Mouse (Mus musculus): ENCODE data around the gene Ubald2. TPM values are rescaled to one million over a fixed set of nuclear protein-coding genes. Genes with fewer than 3 reads are reported as not detected.
"Not testable (repeated sequence)": the region's sequence is repeated elsewhere in the genome, so short reads cannot be mapped to it uniquely, and the experiment has no call there.

The Ubald2 gene
- polyA plus RNA-seq, 1 experiment from 2014 or later = 84.5 TPM

DNA sequence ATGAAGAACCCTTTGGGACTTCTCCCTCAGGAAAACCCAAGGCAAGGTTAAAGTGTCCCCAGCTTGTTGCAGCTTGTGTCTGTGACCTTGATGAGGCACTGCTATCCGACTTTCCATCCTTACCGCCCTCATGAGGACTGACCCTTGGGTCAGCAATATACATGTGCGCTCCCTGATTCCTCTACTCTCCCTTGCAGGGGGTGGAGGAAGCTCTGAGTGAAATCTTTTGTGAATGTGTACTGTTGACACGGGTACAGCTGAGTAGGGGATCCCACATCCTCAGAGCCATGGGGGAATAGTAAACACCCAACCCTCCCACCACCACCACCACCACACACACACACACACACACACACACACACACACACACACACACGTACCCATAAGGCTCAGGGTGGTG, 29.4 kb downstream of the Ubald2 start:
- H3K36me3 ChIP-seq = no peaks in the 10 kb centered on the region
- H3K4me3 ChIP-seq = no peak overlapping the region
- DNase-seq (ENCODE audit: low spot score) = no peak
- whole genome bisulfite sequencing = 61% methylated on average over 5 of the region's 5 CpGs
- H3K27me3 ChIP-seq (ENCODE audit: insufficient read depth, poor library complexity, severe bottlenecking) = no peaks in the 10 kb centered on the region
- peaks cover 15% of the 10 kb centered on the region for H3K4me1 ChIP-seq (replicated peaks)
- H3K9me3 ChIP-seq = no peaks in the 10 kb centered on the region
- peak overlapping the region; percentile 35; the same call in 1 of the 2 replicates for H3K27ac ChIP-seq

DNA sequence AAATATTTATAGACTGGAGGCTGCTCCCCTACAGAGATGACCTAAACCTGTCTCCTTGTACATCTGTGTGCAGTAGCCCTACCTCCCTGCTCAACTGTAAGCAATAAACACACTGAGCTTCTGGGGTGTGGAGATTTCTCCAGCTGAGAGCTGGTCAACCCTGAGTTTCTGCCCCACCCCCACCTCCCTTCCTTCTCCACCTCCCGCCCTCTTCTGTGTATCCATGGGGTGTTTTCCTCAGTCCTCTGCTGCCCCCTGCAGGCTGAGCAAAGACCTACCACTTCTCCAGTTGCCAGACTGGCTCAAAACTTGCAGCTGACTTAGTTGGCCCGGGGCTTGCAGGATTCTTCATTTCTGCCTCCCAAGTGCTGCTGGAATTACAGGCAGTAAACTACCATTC, 29.9 kb downstream of the Ubald2 start:
- peaks cover 15% of the 10 kb centered on the region for H3K4me1 ChIP-seq (replicated peaks)
- H3K36me3 ChIP-seq = no peaks in the 10 kb centered on the region
- 0 out of 2 replicates have a peak overlapping the region, but pooled peaks have one; percentile 35 for H3K27ac ChIP-seq
- H3K9me3 ChIP-seq = no peaks in the 10 kb centered on the region
- no peaks in the 10 kb centered on the region for H3K27me3 ChIP-seq (ENCODE audit: insufficient read depth, poor library complexity, severe bottlenecking)
- WGBS = 12% methylated on average over 2 of the region's 2 CpGs
- H3K4me3 ChIP-seq = no peak overlapping the region
- peak; percentile 86 for DNase-seq (ENCODE audit: low spot score)

DNA sequence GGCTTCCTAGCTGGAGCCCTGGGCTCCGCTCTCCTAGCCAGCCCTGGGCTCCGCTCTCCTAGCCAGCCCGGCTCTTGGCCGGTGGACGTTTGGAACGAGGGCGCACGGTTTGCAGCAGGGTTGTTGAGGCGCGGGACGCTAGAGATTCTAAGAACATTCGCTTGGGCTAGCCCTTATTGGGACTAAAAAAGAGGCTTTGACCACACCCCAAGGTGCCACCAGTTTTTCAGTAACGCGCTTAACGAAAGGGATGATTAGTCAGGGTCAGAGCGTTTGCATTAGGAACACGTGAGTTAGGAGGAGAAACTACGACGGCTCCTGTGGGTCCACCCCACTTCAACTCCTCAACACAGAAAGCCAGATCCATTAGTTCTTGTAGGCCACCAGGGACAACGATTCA, 32.2 kb downstream of the Ubald2 start, which contains the start of gene Qrich2:
TSS of gene Qrich2 (minus strand) at position 101 of the 400 bp plus-strand sequence.
- Histone ChIP-seq H3K36me3 (peaks cover 16% of the 10 kb centered on the region), H3K4me1 (replicated peaks) (peaks cover 10% of the 10 kb centered on the region), H3K9me3 (no peaks in the 10 kb centered on the region), H3K27ac (no peak within 1 kb of the TSS), H3K27me3 (ENCODE audit: insufficient read depth, poor library complexity, severe bottlenecking) (no peaks in the 10 kb centered on the region), H3K4me3 (no peak within 1 kb of the TSS)
- WGBS = 70% methylated on average over 20 of the region's 20 CpGs
- DNase-seq (ENCODE audit: low spot score) = no peak

DNA sequence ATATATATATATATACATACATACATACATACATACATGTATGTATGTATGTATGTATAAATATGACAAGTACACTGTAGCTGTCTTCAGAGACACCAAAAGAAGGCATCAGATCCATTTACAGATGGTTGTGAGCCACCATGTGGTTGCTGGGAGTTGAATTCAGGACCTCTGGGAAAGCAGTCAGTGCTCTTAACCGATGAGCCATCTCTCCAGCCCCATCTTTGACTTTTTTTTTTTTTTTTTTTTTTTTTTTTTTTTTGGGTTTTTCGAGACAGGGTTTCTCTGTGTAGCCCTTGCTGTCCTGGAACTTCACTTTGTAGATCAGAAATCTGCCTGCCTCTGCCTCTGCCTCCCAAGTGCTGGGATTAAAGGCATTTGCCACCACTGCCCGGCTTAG, 34.4 kb downstream of the Ubald2 start:
- 89% methylated on average over 3 of the region's 3 CpGs for WGBS
- H3K9me3 ChIP-seq; H3K27me3 ChIP-seq (ENCODE audit: insufficient read depth, poor library complexity, severe bottlenecking); H3K27ac ChIP-seq; DNase-seq (ENCODE audit: low spot score); H3K4me3 ChIP-seq; H3K4me1 ChIP-seq (replicated peaks): not testable (repeated sequence)
- peaks cover 38% of the 10 kb centered on the region for H3K36me3 ChIP-seq

DNA sequence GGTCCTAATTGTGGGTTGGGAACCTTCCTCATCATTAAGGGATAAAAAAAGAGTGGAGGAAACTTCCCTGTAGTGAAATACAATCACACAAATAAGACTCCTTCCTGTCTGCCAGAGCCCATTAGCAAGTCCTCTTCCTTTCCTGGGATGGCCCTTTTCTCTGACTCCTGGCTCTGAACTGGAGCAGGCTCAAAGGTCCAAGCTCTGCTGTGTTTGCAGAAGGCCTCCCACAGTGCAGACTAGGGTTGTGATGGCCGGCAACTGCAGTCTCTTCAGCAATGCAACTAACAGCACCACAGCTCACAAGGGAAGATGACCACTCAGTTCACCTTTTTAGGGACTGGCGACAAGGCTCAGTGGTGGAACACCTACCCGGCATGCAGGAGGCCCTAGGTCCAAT, 36.4 kb downstream of the Ubald2 start:
- DNase-seq (ENCODE audit: low spot score) = no peak
- no peak overlapping the region for H3K27ac ChIP-seq
- H3K9me3 ChIP-seq = no peaks in the 10 kb centered on the region
- no peaks in the 10 kb centered on the region for H3K27me3 ChIP-seq (ENCODE audit: insufficient read depth, poor library complexity, severe bottlenecking)
- no peaks in the 10 kb centered on the region for H3K4me1 ChIP-seq (replicated peaks)
- peaks cover 57% of the 10 kb centered on the region for H3K36me3 ChIP-seq
- H3K4me3 ChIP-seq = no peak overlapping the region
- WGBS = 85% methylated on average over 3 of the region's 3 CpGs

DNA sequence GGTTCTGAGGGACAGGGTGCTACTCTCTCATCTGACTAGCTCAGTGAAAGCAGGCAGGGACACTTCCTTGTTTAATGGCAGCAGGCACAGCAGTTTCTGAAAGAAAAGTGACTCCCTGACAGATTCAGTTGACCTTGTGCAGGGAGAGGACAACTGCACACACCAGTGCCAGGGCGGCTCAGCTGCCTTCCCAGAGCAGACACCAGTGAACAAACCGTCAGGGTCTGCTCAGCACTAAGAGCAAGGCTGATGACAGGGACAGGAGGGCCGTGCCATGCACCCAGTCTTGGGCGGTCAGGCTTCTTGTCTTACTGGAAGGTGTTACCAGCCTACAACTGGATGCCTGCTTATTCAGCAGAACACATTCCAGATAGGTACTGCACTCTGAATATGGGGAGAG, 37.0 kb downstream of the Ubald2 start:
- Histone ChIP-seq H3K9me3 (no peaks in the 10 kb centered on the region), H3K27ac (no peak overlapping the region), H3K27me3 (ENCODE audit: insufficient read depth, poor library complexity, severe bottlenecking) (no peaks in the 10 kb centered on the region), H3K4me1 (replicated peaks) (no peaks in the 10 kb centered on the region), H3K36me3 (peaks cover 64% of the 10 kb centered on the region), H3K4me3 (no peak overlapping the region)
- WGBS = 87% methylated on average over 4 of the region's 4 CpGs
- DNase-seq (ENCODE audit: low spot score) = no peak

DNA sequence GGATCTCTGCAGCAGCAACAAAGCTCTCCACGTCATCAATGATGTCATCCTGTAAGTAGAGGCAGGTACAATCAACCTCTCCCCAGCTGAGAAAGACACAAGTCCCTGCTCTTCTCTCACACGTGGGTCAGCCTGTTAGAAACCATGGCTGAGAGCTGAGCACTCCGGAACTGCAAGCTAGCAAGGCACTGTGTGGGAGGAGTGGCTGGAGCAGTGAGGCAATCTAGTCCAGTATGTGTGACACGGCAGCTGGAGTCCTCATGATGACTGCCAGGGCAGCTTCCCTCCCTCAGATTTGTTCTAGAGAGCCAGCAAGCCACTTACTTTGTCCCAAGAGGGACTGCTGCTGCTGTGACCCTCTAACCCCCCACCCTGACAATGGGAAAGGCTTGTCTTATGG, 38.4 kb downstream of the Ubald2 start:
- DNase-seq (ENCODE audit: low spot score) = no peak
- Histone ChIP-seq H3K9me3 (no peaks in the 10 kb centered on the region), H3K4me1 (replicated peaks) (peaks cover 7% of the 10 kb centered on the region; the same call in 1 of the 2 replicates), H3K27me3 (ENCODE audit: insufficient read depth, poor library complexity, severe bottlenecking) (no peaks in the 10 kb centered on the region), H3K36me3 (peaks cover 77% of the 10 kb centered on the region), H3K27ac (no peak overlapping the region), H3K4me3 (no peak overlapping the region)
- WGBS = 81% methylated on average over 4 of the region's 4 CpGs

DNA sequence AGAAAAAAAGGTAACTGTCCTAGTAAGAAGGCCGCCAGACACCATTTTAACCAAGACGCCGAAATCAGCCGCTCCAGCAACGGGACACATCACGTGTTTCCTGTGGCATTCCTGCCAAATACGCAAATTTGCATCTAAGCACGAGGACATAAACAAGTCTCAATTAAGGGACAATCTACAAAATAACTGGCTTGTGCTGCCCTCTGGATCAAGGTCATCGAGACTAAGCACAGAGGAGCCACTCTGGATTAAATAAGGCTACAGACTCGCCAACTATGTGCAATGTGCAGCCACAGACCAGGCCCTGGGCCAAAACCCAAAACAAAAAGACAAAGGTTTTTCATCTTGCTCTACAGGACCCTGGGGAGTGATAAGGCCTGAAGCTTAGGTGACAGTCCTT, 42.1 kb downstream of the Ubald2 start:
- Histone ChIP-seq H3K36me3 (peaks cover 100% of the 10 kb centered on the region), H3K27me3 (ENCODE audit: insufficient read depth, poor library complexity, severe bottlenecking) (no peaks in the 10 kb centered on the region), H3K4me3 (no peak overlapping the region), H3K4me1 (replicated peaks) (peaks cover 31% of the 10 kb centered on the region), H3K9me3 (0 out of 2 replicates have a peak, but pooled peaks cover 3% of the 10 kb centered on the region), H3K27ac (no peak overlapping the region)
- no peak for DNase-seq (ENCODE audit: low spot score)
- 93% methylated on average over 10 of the region's 10 CpGs for WGBS

DNA sequence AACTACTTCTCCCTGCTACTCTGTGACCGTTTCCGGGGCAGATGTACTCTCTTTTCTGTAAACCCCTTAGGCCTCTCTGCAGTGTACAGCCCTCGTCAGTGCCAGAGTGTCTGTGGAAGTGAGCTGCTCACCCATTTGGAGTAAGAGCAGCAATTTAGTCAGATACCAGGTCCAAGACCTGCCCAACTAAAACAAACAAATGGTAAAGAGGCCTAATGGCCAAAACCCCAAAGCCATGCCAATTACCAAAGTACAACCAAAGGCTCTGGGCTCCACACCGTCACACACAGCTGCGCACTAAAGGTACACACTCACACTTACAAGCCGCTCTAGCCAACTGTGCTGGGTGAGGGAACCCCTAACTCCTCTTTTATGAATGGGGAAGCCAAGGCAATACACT, 42.8 kb downstream of the Ubald2 start:
- peaks cover 31% of the 10 kb centered on the region for H3K4me1 ChIP-seq (replicated peaks)
- H3K9me3 ChIP-seq = 0 out of 2 replicates have a peak, but pooled peaks cover 5% of the 10 kb centered on the region
- no peaks in the 10 kb centered on the region for H3K27me3 ChIP-seq (ENCODE audit: insufficient read depth, poor library complexity, severe bottlenecking)
- WGBS = 90% methylated on average over 6 of the region's 6 CpGs
- no peak overlapping the region for H3K4me3 ChIP-seq
- no peak for DNase-seq (ENCODE audit: low spot score)
- peak overlapping the region; percentile 3; the same call in 1 of the 2 replicates for H3K27ac ChIP-seq
- peaks cover 100% of the 10 kb centered on the region for H3K36me3 ChIP-seq

DNA sequence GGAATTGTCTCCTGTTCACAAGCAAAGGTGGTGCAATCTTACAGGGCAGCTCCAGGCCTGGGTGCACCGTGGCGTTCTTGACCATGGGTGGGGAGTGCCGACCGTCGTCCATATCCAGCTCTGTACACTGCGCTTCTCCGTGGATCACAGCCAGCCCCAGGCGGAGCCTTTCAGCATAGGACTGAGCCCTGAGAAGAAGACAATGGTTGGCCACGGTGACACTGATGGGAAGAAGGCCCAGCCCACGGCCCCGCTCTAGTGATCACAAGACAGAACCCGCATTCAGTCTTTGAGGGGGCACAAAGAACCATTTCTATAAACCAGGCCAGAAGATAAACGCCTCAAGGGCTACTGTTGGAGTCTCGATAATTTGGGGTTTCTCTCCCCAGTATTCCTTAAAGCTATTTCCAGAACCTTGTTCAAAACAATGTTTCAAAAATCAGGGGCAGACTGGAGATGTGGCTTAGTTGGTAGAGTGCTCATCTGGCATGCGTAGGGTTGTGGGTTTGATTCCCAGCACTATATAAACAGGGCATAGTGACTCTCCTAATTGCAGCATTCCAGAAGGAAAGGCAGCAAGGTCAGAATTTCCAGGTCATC, 43.4 kb downstream of the Ubald2 start:
- peaks cover 31% of the 10 kb centered on the region for H3K4me1 ChIP-seq (replicated peaks)
- H3K4me3 ChIP-seq = no peak overlapping the region
- H3K27me3 ChIP-seq (ENCODE audit: insufficient read depth, poor library complexity, severe bottlenecking) = no peaks in the 10 kb centered on the region
- H3K9me3 ChIP-seq = 0 out of 2 replicates have a peak, but pooled peaks cover 5% of the 10 kb centered on the region
- H3K36me3 ChIP-seq = peaks cover 100% of the 10 kb centered on the region
- DNase-seq (ENCODE audit: low spot score) = no peak
- 63% methylated on average over 15 of the region's 15 CpGs for WGBS
- peak overlapping the region; percentile 3; the same call in 1 of the 2 replicates for H3K27ac ChIP-seq

DNA sequence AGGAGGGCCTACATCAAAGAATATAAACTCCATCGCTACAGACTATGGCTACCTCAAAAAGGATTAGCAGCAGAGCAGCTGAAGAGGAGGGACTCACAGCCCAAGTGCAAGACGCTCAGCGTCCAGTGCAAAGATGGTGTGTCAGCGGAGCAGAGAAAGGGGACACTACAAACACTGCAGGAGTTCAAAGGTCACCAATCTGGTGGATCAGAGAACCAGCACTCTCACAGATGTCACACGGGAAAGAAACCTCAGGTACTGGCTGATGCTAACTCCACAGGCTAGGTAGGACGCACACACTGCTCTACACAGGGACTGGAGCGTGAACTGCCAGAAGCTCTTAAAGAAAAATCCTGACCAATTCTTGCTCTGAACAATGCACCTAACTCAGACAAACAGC, 45.1 kb downstream of the Ubald2 start:
- WGBS = 83% methylated on average over 7 of the region's 7 CpGs
- H3K27ac ChIP-seq = no peak overlapping the region
- H3K9me3 ChIP-seq = 0 out of 2 replicates have a peak, but pooled peaks cover 5% of the 10 kb centered on the region
- peaks cover 31% of the 10 kb centered on the region for H3K4me1 ChIP-seq (replicated peaks)
- no peak overlapping the region for H3K4me3 ChIP-seq
- H3K36me3 ChIP-seq = peaks cover 99% of the 10 kb centered on the region
- DNase-seq (ENCODE audit: low spot score) = no peak
- H3K27me3 ChIP-seq (ENCODE audit: insufficient read depth, poor library complexity, severe bottlenecking) = no peaks in the 10 kb centered on the region

DNA sequence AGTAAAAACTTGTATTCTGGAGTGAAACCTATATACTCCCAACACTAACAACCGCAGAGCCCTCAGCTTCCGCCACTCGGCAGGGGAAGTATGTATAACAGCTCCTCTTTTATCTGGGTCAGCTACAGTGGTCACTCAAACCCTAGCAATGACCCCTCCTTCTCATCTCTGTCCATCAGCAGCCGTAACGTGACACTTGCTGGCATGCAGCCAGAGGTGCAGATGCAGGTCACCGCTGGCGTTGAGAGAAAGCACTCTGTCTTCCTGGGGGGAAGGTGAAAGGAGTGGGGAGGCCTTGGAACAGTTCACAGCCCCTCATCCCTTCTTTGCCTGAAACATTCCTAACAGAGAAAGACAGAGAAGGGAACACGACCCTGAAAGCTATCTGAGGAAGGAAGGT, 45.9 kb downstream of the Ubald2 start:
- Histone ChIP-seq H3K36me3 (peaks cover 99% of the 10 kb centered on the region), H3K4me3 (no peak overlapping the region), H3K27ac (no peak overlapping the region), H3K4me1 (replicated peaks) (peaks cover 31% of the 10 kb centered on the region), H3K27me3 (ENCODE audit: insufficient read depth, poor library complexity, severe bottlenecking) (no peaks in the 10 kb centered on the region), H3K9me3 (0 out of 2 replicates have a peak, but pooled peaks cover 5% of the 10 kb centered on the region)
- no peak for DNase-seq (ENCODE audit: low spot score)
- 53% methylated on average over 8 of the region's 8 CpGs for whole genome bisulfite sequencing

DNA sequence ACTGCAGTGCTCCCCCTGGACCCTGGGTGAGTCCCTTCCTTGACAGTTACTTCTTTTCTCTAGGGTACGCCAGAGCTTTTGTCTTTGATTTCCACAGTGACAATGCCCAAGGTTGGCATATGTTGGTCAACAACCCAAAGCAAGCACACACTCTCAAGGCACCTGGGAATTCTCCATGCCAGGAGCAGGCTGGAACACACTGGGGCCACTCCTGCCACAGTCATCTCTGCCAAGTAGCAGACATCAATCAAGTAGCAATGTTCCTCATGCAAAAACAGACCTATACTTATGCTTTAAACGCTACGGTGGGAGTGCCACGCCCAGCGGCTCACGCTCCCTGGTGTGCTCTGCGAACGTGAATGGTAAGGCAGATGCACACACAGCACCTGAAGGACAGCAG, 47.1 kb downstream of the Ubald2 start:
- Histone ChIP-seq H3K9me3 (0 out of 2 replicates have a peak, but pooled peaks cover 5% of the 10 kb centered on the region), H3K4me1 (replicated peaks) (peaks cover 31% of the 10 kb centered on the region), H3K36me3 (peaks cover 99% of the 10 kb centered on the region), H3K4me3 (no peak overlapping the region), H3K27me3 (ENCODE audit: insufficient read depth, poor library complexity, severe bottlenecking) (no peaks in the 10 kb centered on the region), H3K27ac (no peak overlapping the region)
- 96% methylated on average over 8 of the region's 8 CpGs for WGBS
- DNase-seq (ENCODE audit: low spot score) = no peak
